Mouse (Mus musculus): ENCODE results near the gene Ptges3l.
"Not testable (repeated sequence)": the region's sequence is repeated elsewhere in the genome, so short reads cannot be mapped to it uniquely, and the experiment has no call there.

The Ptges3l gene

DNA sequence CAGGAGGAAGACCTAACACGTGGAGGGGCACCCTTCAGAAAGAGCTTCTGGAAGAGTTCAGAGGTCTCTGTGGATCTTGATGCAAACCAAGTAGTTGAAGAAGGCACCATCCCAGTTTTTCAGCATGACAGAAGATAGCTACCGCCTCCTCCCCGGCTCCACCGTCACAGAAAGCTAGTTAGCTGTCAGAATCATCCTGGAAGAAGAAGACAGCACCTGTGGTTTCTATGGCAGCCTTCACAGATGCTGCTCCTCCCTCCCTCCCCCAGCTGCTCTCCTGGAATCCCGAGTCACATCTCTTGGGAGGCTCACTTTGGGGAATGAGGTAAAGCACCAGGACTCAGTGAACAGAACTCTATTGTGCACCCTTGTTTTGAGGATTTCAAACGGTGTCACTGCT lies 6.1 kb downstream of the Ptges3l start:
- DNase-seq, result no peak

DNA sequence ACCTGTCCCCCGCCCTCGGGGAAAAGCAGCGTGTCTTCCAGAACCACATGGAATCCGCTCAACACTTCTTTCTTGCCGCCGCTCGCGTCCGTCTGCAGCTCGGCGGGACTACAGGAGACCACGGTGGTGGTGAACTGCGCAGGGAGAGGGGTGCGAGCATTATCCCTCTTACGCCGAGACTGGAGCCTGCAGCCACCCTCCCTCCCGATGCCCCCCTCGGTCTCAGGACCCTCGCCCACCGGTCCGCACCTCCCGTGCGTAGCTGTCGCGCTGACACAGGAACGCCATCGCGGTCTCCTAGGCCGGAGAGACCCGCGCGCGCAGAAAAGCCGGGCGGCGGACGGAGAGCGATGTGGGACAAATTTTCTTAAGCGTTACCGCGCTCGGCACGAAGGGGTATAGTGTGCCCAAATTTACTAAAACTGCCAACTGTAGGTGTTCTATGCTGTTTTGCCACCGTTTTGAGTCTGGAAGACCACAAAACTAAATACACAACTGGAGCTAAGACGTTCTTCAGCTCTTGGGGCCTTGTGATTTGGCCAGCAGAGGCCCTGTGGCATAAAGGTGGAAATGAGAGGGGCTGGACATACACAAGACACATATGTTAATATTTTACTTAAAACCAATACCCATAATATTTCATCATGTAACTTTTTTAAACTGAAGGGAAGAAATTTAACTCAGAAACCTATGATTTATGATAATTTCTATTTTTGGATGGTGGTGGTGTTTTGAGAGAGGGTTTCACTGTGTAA lies 7.9 kb downstream of the Ptges3l start, which contains the start of gene Aarsd1:
TSS of gene Aarsd1 (minus strand) at position 515 of the 755 bp plus-strand sequence.
- peak; percentile 86 for DNase-seq

DNA sequence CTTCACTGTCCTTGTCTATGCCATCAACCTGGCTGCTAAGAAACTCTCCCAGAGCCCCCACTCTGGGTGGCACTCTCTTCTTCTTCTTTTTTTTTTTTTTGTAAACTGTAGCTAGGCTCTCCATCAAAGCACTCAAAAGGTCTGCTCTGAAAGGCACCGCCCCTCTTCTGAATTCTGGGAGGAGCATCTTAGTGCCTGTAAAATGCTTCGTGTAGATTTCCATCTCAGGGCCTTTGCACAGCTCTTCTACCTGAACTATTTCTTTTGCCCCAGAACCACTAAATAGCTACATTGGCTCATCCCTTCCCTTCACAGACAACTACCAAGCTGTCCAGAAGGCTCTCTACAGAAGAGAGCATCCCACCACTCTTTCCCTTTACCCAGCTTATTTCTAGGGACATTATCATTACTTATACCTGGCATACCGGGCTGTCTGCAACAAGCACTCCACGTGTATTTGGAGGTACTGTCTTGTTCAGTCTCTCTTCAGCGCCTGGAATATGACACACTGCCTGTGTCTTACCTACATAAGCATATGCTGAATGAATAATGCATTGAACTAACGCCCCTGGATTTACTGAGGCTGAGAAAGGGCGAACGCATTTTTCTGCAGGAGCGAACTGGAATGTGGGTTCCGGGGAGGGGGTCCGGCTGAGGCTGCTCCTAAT lies 8.6 kb downstream of the Ptges3l start:
- DNase-seq, result no peak

DNA sequence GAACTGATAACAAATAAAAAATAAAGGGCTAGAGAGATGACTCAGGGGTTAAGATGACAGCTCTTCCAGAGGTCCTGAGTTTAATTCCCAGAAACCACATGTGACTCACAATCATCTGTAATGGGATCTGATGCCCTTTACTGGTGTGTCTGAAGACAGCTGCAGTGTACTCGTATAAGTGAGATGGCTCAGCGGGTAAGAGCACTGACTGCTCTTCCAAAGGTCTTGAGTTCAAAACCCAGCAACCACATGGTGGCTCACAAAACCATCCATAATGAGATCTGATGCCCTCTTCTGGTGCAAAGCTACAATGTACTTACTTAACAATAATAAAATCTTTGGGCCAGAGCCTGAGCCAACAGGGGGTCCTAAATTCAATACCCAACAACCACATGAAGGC lies 9.8 kb downstream of the Ptges3l start:
- DNase-seq, result no peak

DNA sequence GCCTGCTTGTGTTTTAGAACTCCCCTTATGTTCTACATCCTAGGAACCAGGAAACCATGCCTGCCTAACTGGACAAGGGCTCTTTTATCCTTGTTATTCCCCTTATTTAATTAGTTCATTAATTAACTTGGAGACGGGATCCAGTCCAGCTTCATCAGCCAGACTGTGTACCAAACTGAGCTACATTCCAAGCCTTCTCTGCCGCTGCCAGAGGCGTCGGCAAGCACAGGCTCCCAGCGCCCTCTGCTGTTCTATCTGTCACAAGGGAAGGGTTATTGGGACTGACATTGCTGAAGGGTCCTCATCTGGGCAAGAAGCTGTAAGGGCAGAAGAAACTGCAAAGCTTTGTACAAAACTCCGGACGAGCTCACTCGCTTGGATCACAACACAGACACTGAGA lies 30.0 kb downstream of the Ptges3l start:
- peak; percentile 35 for DNase-seq

DNA sequence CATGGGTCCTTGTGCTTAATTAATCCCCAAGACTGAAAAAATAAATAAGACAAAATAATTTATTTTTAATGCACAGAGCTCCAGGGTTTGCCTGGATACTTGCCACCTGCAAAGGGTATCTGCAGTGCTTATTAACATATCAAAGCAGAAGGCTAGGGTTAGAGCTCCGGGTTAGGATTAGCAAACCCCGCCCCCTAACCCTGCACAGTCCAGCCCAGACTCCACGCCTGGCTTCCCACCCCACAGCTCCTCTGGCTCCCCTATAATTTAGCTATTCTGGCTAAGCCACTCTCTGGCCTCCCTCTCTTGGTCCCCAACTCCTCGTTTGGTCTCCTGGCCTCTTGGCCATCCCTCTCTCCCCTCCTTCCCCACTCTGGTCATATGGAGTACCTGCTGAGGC lies 43.3 kb downstream of the Ptges3l start:
- DNase-seq, result no peak

DNA sequence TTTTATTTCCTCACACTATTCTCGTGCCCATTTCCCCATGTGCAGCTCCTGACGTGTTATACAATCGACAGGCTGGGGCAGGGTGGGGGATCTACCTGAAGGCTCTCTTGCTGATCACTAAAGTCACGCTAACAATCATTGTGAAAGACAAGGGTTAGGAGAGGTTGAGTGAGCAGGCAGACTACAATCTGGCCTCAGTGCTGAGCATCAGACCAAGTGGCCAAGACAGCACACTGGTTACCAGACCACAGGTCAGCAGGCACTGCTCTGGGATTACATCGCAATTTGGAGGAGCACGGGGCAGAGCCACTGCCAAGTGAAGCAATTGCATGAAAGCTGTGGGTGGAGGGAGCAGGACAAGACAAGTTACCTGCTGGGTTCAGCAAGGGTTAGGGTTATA lies 46.2 kb downstream of the Ptges3l start:
- no peak for DNase-seq

DNA sequence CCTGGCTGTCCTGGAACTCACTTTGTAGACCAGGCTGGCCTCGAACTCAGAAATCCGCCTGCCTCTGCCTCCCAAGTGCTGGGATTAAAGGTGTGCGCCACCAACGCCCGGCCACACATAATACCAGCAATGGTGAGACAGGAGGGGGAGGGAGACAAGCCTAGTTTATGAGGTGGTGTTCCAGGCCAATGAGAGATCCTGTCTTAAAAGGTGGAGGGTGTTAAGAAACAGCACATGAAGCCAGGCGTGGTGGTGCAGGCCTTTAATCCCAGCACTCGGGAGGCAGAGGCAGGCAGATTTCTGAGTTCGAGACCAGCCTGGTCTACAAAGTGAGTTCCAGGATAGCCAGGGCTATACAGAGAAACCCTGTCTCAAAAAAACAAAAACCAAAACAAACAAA lies 46.9 kb downstream of the Ptges3l start:
- not testable (repeated sequence) for DNase-seq

DNA sequence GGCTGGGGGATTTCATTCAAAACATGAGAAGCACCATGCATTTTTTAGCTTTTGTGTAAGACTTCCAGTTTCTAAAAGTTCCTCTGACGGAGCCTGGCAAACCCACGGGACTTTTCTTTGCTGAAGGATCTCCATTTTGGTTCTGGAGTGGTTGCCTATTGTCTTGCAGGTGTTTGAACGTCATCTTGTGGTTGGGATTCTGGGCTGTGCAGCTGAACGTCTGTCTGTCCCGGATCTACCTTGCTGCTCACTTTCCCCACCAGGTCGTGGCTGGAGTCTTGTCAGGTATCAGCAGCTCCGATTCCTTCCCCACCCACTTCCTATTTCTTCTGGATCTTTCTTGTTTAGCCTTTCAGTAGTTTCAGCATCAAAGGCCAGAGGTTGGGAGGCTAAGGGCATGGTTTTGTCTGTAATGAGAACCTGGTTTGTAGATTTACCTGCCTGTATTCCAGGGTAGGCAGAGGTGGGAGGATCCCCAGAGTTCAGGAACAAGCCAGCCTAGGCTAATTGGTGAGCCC lies 50.7 kb downstream of the Ptges3l start:
- no peak for DNase-seq

DNA sequence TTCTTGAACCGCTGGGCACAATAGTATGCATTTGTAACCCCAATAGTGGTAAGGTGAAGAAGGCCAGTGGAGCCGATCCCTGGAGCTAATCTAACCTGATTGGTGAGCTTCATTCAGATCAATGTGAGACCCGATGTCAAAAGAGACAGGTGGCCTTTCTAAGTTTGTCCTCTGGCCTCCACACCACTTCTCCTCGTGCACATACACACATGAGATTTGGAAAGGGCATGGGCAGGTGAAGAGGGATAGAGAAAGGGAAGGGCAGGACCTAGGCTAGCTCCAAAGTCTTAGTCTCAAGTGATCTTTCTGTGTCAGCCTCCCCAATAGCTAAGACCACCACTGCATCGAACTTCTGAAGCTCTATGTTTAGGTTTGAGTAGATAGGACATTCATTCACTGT lies 55.0 kb downstream of the Ptges3l start:
- no peak for DNase-seq
